Mouse (Mus musculus): ENCODE data around the gene Gpd1l. TPM values are rescaled to one million over a fixed set of nuclear protein-coding genes. Genes with fewer than 3 reads are reported as not detected.
A peak's percentile ranks its signal among the peaks of the same experiment; 100 is the strongest.

Gpd1l gene
- polyA plus RNA-seq, 1 experiment, result 23.7 TPM

DNA sequence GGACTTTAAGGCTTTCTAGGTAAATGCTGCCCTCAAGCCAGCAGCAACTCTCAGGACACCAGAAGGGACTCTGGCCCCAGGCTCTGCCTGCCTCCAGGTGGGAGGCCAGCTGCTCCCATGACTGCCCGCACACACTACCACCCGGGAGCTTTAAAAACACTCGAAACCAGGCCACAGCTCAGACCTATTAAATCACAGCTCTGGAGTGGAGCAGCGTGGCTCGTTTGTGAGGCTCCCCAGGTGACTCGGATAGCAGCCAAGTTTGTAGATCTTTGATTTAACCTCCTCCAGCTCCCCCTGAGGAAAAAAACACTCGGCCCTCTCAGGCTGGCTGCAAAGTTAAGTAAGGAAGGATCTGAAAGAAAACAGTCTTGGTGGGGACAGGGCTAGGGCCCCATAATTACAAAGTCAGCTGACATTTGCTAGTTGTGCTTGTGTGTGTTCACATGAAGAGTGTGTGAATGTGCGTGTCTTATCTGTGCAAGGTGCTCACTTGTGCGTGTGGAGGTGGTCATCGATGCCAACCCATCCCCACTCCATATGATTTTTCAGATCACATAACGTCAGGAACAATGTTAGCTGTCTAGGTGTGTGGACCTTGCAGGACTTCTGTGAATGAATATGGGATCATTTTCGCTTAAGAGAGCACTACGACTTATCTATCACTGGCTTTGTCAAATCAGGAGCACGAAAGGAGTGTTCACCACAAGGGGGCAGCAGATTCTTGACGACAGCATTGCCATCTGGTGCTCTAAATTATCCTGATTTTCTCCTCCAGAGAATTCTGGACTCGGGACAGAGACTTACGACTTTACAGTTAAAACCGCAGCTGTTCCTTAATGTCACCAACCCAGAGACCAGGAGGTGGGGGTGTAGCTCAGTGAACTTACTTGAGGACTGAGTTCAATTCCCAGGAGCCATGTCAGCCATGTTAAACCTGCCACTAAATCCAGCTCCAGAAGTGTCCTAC lies 20.8 kb downstream of the Gpd1l start:
- Histone ChIP-seq H3K36me3 (ENCODE audit: control insufficient read depth, insufficient read depth, low read length) (peaks cover 54% of the 10 kb centered on the region), H3K4me3 (ENCODE audit: low read depth, low read length) (no peak overlapping the region), H3K4me1 (ENCODE audit: control insufficient read depth, insufficient read depth, insufficient read length, low read length) (0 out of 2 replicates have a peak, but pooled peaks cover 3% of the 10 kb centered on the region), H3K27ac (ENCODE audit: insufficient read depth, low read depth, low read length) (no peak overlapping the region), H3K27me3 (ENCODE audit: control insufficient read depth, insufficient read depth, low read length) (no peaks in the 10 kb centered on the region)
- TF ChIP-seq POLR2A (IDR thresholded peaks at IDR 0.05; ENCODE audit: low read depth, low read length), result no peak
- TF ChIP-seq CTCF (IDR thresholded peaks at IDR 0.05; ENCODE audit: extremely low read depth, insufficient read length, insufficient replicate concordance, low read depth, low read length), result peak; percentile 27; the same call in 1 of the 2 replicates
- 56% methylated on average over 18 of the region's 18 CpGs for WGBS

DNA sequence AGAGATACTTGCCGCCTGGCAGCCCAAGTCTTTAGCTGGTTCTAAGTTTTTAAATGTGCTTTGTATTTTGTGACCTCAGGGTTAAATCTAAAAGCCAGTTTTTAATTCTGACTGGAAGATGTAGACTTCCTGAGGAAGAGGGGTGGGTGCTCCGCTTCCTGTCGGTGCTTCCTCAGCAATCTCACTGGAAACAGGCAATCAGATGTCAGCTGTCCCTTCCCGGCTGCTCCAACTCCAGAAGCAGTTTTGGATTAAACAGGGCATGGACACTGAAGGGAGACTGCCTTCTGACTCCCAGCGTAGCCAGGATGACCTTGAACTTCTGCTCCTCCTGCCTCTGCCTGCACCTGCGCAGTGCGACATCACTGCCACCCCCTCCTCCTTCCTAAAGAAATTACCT lies 26.3 kb downstream of the Gpd1l start:
- Histone ChIP-seq H3K36me3 (ENCODE audit: control insufficient read depth, insufficient read depth, low read length) (peaks cover 57% of the 10 kb centered on the region), H3K4me3 (ENCODE audit: low read depth, low read length) (no peak overlapping the region), H3K27me3 (ENCODE audit: control insufficient read depth, insufficient read depth, low read length) (no peaks in the 10 kb centered on the region), H3K4me1 (ENCODE audit: control insufficient read depth, insufficient read depth, insufficient read length, low read length) (no peaks in the 10 kb centered on the region), H3K27ac (ENCODE audit: insufficient read depth, low read depth, low read length) (no peak overlapping the region)
- WGBS, result 85% methylated on average over 7 of the region's 7 CpGs
- TF ChIP-seq POLR2A (IDR thresholded peaks at IDR 0.05; ENCODE audit: low read depth, low read length) (no peak), CTCF (IDR thresholded peaks at IDR 0.05; ENCODE audit: extremely low read depth, insufficient read length, insufficient replicate concordance, low read depth, low read length) (no peak)

DNA sequence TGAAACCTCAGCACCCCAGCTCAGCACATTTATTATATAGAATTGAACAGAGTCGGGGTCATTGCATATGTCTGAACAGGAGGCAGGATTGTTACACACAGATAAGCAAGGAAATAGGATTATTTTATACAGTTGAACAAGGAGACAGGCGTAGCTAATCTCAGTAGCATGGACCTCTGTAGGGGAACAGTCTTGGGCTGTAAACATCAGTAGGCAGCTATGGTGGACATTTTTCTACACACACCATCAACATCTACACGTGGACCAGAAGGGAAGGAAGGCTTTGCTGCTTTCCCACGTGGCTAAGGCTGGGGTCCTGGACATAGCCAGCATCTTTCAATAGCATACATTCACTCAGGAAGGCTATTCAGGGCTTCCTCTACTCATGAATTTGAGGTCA lies 37.9 kb downstream of the Gpd1l start:
- Histone ChIP-seq H3K4me3 (ENCODE audit: low read depth, low read length) (no peak overlapping the region), H3K27ac (ENCODE audit: insufficient read depth, low read depth, low read length) (no peak overlapping the region), H3K4me1 (ENCODE audit: control insufficient read depth, insufficient read depth, insufficient read length, low read length) (no peaks in the 10 kb centered on the region), H3K27me3 (ENCODE audit: control insufficient read depth, insufficient read depth, low read length) (no peaks in the 10 kb centered on the region), H3K36me3 (ENCODE audit: control insufficient read depth, insufficient read depth, low read length) (peaks cover 8% of the 10 kb centered on the region; the same call in 1 of the 2 replicates)
- TF ChIP-seq POLR2A (IDR thresholded peaks at IDR 0.05; ENCODE audit: low read depth, low read length) (no peak), CTCF (IDR thresholded peaks at IDR 0.05; ENCODE audit: extremely low read depth, insufficient read length, insufficient replicate concordance, low read depth, low read length) (no peak)
- WGBS, result 69% methylated on average over 4 of the region's 4 CpGs

DNA sequence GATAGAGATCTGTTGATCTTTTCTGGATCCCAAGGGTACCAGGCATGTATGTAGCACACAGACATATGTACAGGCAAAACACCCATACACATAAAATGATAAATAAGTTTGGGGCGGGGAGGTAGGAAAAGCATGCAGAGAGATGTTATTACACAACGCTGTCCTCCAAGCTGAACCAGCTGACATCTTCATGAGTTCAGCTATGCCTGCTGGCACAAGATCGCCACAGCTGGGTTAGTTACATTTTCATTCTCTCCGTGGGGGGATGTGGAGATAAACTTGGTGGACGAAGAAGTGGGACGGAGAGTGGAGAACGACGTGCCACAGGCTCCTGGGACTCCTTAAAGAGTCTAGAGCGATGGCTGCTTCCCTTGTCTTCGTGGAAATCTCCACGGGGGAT lies 40.8 kb downstream of the Gpd1l start:
- H3K4me3 ChIP-seq (ENCODE audit: low read depth, low read length), result no peak overlapping the region
- no peaks in the 10 kb centered on the region for H3K27me3 ChIP-seq (ENCODE audit: control insufficient read depth, insufficient read depth, low read length)
- 80% methylated on average over 11 of the region's 11 CpGs for WGBS
- H3K4me1 ChIP-seq (ENCODE audit: control insufficient read depth, insufficient read depth, insufficient read length, low read length), result no peaks in the 10 kb centered on the region
- TF ChIP-seq POLR2A (IDR thresholded peaks at IDR 0.05; ENCODE audit: low read depth, low read length), result no peak
- no peak for TF ChIP-seq CTCF (IDR thresholded peaks at IDR 0.05; ENCODE audit: extremely low read depth, insufficient read length, insufficient replicate concordance, low read depth, low read length)
- no peak overlapping the region for H3K27ac ChIP-seq (ENCODE audit: insufficient read depth, low read depth, low read length)
- H3K36me3 ChIP-seq (ENCODE audit: control insufficient read depth, insufficient read depth, low read length), result no peaks in the 10 kb centered on the region

DNA sequence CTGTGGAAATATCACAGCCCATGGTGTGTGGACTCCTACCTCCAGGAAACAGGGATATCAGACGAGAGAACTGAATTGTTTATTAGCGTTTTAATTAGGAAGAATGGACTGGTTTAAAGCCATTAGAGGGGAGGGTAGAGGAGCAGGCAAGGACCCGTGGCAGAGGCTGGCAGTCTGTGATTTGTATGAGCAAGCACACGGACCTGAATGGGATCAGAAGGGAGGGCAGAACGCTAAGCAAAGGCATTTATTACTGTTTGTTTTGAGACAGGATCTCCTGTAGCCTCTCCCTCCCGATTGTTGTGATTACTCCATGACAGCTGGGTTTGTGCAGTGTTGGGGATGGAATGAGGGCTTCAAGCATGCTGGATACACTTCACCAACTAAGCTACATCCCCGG lies 43.4 kb downstream of the Gpd1l start:
- Histone ChIP-seq H3K27ac (ENCODE audit: insufficient read depth, low read depth, low read length) (no peak overlapping the region), H3K36me3 (ENCODE audit: control insufficient read depth, insufficient read depth, low read length) (no peaks in the 10 kb centered on the region), H3K27me3 (ENCODE audit: control insufficient read depth, insufficient read depth, low read length) (no peaks in the 10 kb centered on the region), H3K4me3 (ENCODE audit: low read depth, low read length) (no peak overlapping the region), H3K4me1 (ENCODE audit: control insufficient read depth, insufficient read depth, insufficient read length, low read length) (no peaks in the 10 kb centered on the region)
- WGBS, result 19% methylated on average over 7 of the region's 7 CpGs
- TF ChIP-seq POLR2A (IDR thresholded peaks at IDR 0.05; ENCODE audit: low read depth, low read length), result no peak
- TF ChIP-seq CTCF (IDR thresholded peaks at IDR 0.05; ENCODE audit: extremely low read depth, insufficient read length, insufficient replicate concordance, low read depth, low read length), result no peak

DNA sequence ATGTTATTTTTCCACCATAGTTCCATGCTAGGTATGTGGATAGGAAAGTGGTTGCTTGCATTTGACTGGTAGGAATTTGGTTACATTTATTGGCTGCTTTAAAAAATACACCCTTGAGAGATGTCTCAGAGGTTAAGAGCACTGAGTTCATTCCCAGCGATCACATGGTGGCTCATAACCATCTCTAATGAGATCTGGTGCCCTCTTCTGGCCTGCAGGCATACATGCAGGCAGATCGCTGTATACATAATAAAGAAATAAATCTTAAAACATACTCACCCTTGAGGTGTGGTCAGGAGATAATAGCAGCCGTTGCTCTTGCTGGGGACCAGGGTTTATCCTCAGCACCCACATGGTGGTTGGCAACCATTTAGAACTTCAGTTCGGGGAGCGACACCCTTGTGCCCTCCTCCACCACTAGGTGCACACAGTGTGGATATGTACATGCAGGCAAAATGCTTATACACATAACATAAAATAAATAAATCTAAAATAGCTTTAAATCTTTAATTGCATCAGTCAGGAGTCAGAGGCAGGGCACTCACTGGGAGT lies 44.9 kb downstream of the Gpd1l start:
- no peaks in the 10 kb centered on the region for H3K4me1 ChIP-seq (ENCODE audit: control insufficient read depth, insufficient read depth, insufficient read length, low read length)
- no peaks in the 10 kb centered on the region for H3K27me3 ChIP-seq (ENCODE audit: control insufficient read depth, insufficient read depth, low read length)
- H3K4me3 ChIP-seq (ENCODE audit: low read depth, low read length), result no peak overlapping the region
- 83% methylated on average over 5 of the region's 5 CpGs for WGBS
- no peaks in the 10 kb centered on the region for H3K36me3 ChIP-seq (ENCODE audit: control insufficient read depth, insufficient read depth, low read length)
- TF ChIP-seq CTCF (IDR thresholded peaks at IDR 0.05; ENCODE audit: extremely low read depth, insufficient read length, insufficient replicate concordance, low read depth, low read length), result peak; percentile 26; the same call in 1 of the 2 replicates
- no peak for TF ChIP-seq POLR2A (IDR thresholded peaks at IDR 0.05; ENCODE audit: low read depth, low read length)
- no peak overlapping the region for H3K27ac ChIP-seq (ENCODE audit: insufficient read depth, low read depth, low read length)

DNA sequence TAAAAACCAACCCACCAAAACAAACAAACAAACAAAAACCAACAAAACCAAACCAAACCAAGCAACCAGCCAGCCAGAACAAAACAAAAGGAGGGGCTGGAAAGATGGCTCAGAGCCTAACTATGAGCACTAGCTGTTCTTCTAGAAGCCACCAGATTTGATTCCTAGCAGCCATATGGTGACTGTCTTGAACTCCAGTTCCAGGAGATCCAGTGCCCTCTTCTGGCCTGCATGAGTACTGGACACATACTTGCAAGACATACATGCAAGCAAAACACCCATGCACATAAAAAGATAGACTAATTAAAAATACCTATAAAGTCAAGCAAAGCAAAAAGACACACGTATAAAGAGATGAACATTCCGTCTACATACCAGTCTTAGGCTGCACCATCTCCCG lies 46.1 kb downstream of the Gpd1l start:
- WGBS, result 94% methylated on average over 3 of the region's 3 CpGs
- Histone ChIP-seq H3K4me1 (ENCODE audit: control insufficient read depth, insufficient read depth, insufficient read length, low read length) (no peaks in the 10 kb centered on the region), H3K36me3 (ENCODE audit: control insufficient read depth, insufficient read depth, low read length) (no peaks in the 10 kb centered on the region), H3K4me3 (ENCODE audit: low read depth, low read length) (no peak overlapping the region), H3K27me3 (ENCODE audit: control insufficient read depth, insufficient read depth, low read length) (no peaks in the 10 kb centered on the region), H3K27ac (ENCODE audit: insufficient read depth, low read depth, low read length) (no peak overlapping the region)
- TF ChIP-seq CTCF (IDR thresholded peaks at IDR 0.05; ENCODE audit: extremely low read depth, insufficient read length, insufficient replicate concordance, low read depth, low read length), result no peak
- no peak for TF ChIP-seq POLR2A (IDR thresholded peaks at IDR 0.05; ENCODE audit: low read depth, low read length)
